Mouse (Mus musculus): ENCODE results near the gene Pcdh17. TPM values are rescaled to one million over a fixed set of nuclear protein-coding genes. Genes with fewer than 3 reads are reported as not detected.

Gene Pcdh17
- polyA plus RNA-seq, 1 experiment from 2014 or later, result 21.8 TPM

GRCm38 (mm10) chr14:84476336-84476735 is 33.0 kb downstream of the Pcdh17 start:
- Histone ChIP-seq H3K4me1 (replicated peaks; ENCODE audit: control insufficient read depth, insufficient read depth, low read length) (no peaks in the 10 kb centered on the region), H3K27ac (ENCODE audit: low read length) (no peak overlapping the region), H3K4me2 (ENCODE audit: low read depth, low read length) (no peak overlapping the region), H3K4me3 (ENCODE audit: low read length) (no peak overlapping the region), H3K27me3 (ENCODE audit: control insufficient read depth, insufficient read depth, low read depth, low read length) (no peaks in the 10 kb centered on the region), H3K9me3 (ENCODE audit: control insufficient read depth, low read length) (no peaks in the 10 kb centered on the region), H3K36me3 (ENCODE audit: control insufficient read depth, insufficient read depth, low read length) (no peaks in the 10 kb centered on the region), H3K9ac (ENCODE audit: low read length) (no peak overlapping the region)
- ATAC-seq (ENCODE audit: low read depth), result no peak
- WGBS, result 86% methylated on average over 8 of the region's 8 CpGs

- no peaks in the 10 kb centered on the region for H3K27me3 ChIP-seq (ENCODE audit: control insufficient read depth, insufficient read depth, low read depth, low read length)
- H3K27ac ChIP-seq (ENCODE audit: low read length), result no peak overlapping the region
- no peak overlapping the region for H3K4me3 ChIP-seq (ENCODE audit: low read length)
- 86% methylated on average over 4 of the region's 4 CpGs for WGBS
- H3K9me3 ChIP-seq (ENCODE audit: control insufficient read depth, low read length), result no peaks in the 10 kb centered on the region
- H3K36me3 ChIP-seq (ENCODE audit: control insufficient read depth, insufficient read depth, low read length), result no peaks in the 10 kb centered on the region
- ATAC-seq (ENCODE audit: low read depth), result no peak
- H3K9ac ChIP-seq (ENCODE audit: low read length), result no peak overlapping the region
- H3K4me2 ChIP-seq (ENCODE audit: low read depth, low read length), result no peak overlapping the region
- H3K4me1 ChIP-seq (replicated peaks; ENCODE audit: control insufficient read depth, insufficient read depth, low read length), result no peaks in the 10 kb centered on the region
Measured at GRCm38 (mm10) chr14:84476906-84477305, 33.5 kb downstream of the Pcdh17 start.

DNA sequence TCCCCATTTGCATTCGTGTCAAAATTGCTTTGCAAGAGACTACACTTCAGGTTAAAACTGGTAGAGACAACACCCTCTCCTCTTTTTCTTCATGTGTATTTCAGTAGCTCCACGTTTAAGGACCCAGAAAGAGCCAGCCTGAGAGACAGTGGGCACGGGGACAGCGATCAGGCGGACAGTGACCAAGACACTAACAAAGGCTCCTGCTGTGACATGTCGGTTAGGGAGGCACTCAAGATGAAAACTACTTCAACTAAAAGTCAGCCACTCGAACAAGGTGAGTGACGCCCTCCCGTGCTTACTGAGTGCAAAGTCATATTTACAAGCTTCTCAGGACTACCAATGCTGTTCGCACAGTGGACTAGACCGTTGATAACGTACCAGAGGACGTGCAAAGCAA is 34.0 kb downstream of the Pcdh17 start:
- no peak for ATAC-seq (ENCODE audit: low read depth)
- H3K9ac ChIP-seq (ENCODE audit: low read length), result no peak overlapping the region
- WGBS, result 64% methylated on average over 13 of the region's 13 CpGs

DNA sequence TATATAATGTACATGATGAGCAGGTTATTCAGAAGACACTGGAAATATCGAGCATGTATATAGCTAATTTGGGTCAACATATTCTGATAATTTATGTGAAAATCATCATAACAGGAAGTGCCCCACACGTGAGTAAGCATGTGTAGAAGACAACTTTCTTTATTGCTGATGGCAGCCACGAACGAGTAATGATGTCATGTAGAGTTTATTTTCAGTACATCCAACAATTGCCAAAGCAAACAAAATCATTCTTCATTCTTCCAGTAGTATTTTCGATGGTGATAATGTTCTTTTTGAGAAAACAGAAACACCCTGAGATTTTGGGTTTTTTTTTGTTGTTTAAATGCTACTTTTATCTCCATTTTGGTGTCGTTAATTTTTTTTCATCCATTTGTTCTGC is 37.2 kb downstream of the Pcdh17 start:
- ATAC-seq (ENCODE audit: low read depth), result no peak
- 45% methylated on average over 6 of the region's 6 CpGs for WGBS
- Histone ChIP-seq H3K36me3 (ENCODE audit: control insufficient read depth, insufficient read depth, low read length) (no peaks in the 10 kb centered on the region), H3K27me3 (ENCODE audit: control insufficient read depth, insufficient read depth, low read depth, low read length) (no peaks in the 10 kb centered on the region), H3K27ac (ENCODE audit: low read length) (no peak overlapping the region), H3K4me2 (ENCODE audit: low read depth, low read length) (no peak overlapping the region), H3K9ac (ENCODE audit: low read length) (no peak overlapping the region), H3K9me3 (ENCODE audit: control insufficient read depth, low read length) (no peaks in the 10 kb centered on the region), H3K4me3 (ENCODE audit: low read length) (no peak overlapping the region), H3K4me1 (replicated peaks; ENCODE audit: control insufficient read depth, insufficient read depth, low read length) (0 out of 2 replicates have a peak, but pooled peaks cover 2% of the 10 kb centered on the region)

More for the DNA sequence above, 34.0 kb downstream of the Pcdh17 start:
- Histone ChIP-seq H3K9me3 (ENCODE audit: control insufficient read depth, low read length) (no peaks in the 10 kb centered on the region), H3K4me1 (replicated peaks; ENCODE audit: control insufficient read depth, insufficient read depth, low read length) (no peaks in the 10 kb centered on the region), H3K4me2 (ENCODE audit: low read depth, low read length) (no peak overlapping the region), H3K36me3 (ENCODE audit: control insufficient read depth, insufficient read depth, low read length) (no peaks in the 10 kb centered on the region), H3K27ac (ENCODE audit: low read length) (no peak overlapping the region), H3K4me3 (ENCODE audit: low read length) (no peak overlapping the region), H3K27me3 (ENCODE audit: control insufficient read depth, insufficient read depth, low read depth, low read length) (no peaks in the 10 kb centered on the region)

GRCm38 (mm10) chr14:84484350-84484749 is 41.0 kb downstream of the Pcdh17 start:
- H3K4me2 ChIP-seq (ENCODE audit: low read depth, low read length), result no peak overlapping the region
- H3K9ac ChIP-seq (ENCODE audit: low read length), result no peak overlapping the region
- no peaks in the 10 kb centered on the region for H3K9me3 ChIP-seq (ENCODE audit: control insufficient read depth, low read length)
- no peak overlapping the region for H3K4me3 ChIP-seq (ENCODE audit: low read length)
- 0 out of 2 replicates have a peak, but pooled peaks cover 2% of the 10 kb centered on the region for H3K4me1 ChIP-seq (replicated peaks; ENCODE audit: control insufficient read depth, insufficient read depth, low read length)
- ATAC-seq (ENCODE audit: low read depth), result no peak
- no peak overlapping the region for H3K27ac ChIP-seq (ENCODE audit: low read length)
- 39% methylated on average over 4 of the region's 4 CpGs for WGBS
- H3K36me3 ChIP-seq (ENCODE audit: control insufficient read depth, insufficient read depth, low read length), result no peaks in the 10 kb centered on the region
- no peaks in the 10 kb centered on the region for H3K27me3 ChIP-seq (ENCODE audit: control insufficient read depth, insufficient read depth, low read depth, low read length)

DNA sequence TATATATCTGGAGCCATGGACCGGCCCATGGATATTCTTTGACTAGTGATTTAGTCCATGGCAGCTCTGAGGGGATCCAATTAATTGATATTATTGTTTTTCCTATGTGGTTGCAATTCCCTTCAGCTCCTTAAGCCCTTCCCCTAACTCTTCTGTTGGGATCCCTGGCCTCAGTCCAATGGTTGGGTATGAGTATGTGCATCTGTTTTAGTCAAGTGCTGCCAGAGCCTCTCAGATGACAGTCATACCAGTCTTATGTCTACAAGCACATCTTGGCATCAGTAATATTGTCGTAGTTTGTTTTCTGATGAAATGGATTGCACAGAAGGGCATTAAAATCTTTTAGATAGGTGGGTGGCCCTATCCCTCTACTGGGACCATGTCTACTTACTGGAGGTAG is 67.6 kb downstream of the Pcdh17 start:
- H3K9me3 ChIP-seq (ENCODE audit: control insufficient read depth, low read length), result no peaks in the 10 kb centered on the region
- no peak for ATAC-seq (ENCODE audit: low read depth)

GRCm38 (mm10) chr14:84532397-84532796 is 89.0 kb downstream of the Pcdh17 start:
- Histone ChIP-seq H3K4me1 (replicated peaks; ENCODE audit: control insufficient read depth, insufficient read depth, low read length) (no peaks in the 10 kb centered on the region), H3K4me3 (ENCODE audit: low read length) (no peak overlapping the region), H3K27ac (ENCODE audit: low read length) (no peak overlapping the region), H3K27me3 (ENCODE audit: control insufficient read depth, insufficient read depth, low read depth, low read length) (no peaks in the 10 kb centered on the region), H3K9ac (ENCODE audit: low read length) (no peak overlapping the region), H3K9me3 (ENCODE audit: control insufficient read depth, low read length) (no peaks in the 10 kb centered on the region), H3K36me3 (ENCODE audit: control insufficient read depth, insufficient read depth, low read length) (no peaks in the 10 kb centered on the region), H3K4me2 (ENCODE audit: low read depth, low read length) (no peak overlapping the region)
- ATAC-seq (ENCODE audit: low read depth), result no peak
- 44% methylated on average over 2 of the region's 2 CpGs for WGBS

More for the DNA sequence above, 67.6 kb downstream of the Pcdh17 start:
- no peak overlapping the region for H3K4me3 ChIP-seq (ENCODE audit: low read length)
- no peaks in the 10 kb centered on the region for H3K27me3 ChIP-seq (ENCODE audit: control insufficient read depth, insufficient read depth, low read depth, low read length)
- no peak overlapping the region for H3K27ac ChIP-seq (ENCODE audit: low read length)
- no peaks in the 10 kb centered on the region for H3K36me3 ChIP-seq (ENCODE audit: control insufficient read depth, insufficient read depth, low read length)
- no peaks in the 10 kb centered on the region for H3K4me1 ChIP-seq (replicated peaks; ENCODE audit: control insufficient read depth, insufficient read depth, low read length)
- H3K4me2 ChIP-seq (ENCODE audit: low read depth, low read length), result no peak overlapping the region
- no peak overlapping the region for H3K9ac ChIP-seq (ENCODE audit: low read length)
- WGBS, result 85% methylated on average over 2 of the region's 2 CpGs

DNA sequence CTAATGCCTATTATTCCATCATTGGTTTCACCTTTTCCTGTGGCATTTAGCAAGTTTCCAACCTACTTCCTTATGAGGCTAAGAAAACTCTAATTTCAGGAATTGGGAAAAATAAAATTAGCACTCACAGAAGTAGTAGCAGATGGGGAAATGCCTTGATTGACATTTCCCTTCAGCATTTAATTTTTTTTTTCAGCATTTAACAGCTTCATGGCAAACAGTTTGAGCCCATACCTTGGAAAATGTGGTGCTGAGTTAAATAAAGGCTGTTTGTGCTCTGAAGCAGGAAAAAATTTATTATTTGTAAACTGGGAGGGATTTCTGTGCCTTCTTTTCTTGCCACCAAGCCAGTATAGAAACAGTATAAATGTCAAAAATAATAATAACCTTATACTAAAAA is 91.9 kb downstream of the Pcdh17 start:
- Histone ChIP-seq H3K9ac (ENCODE audit: low read length) (no peak overlapping the region), H3K27me3 (ENCODE audit: control insufficient read depth, insufficient read depth, low read depth, low read length) (no peaks in the 10 kb centered on the region), H3K9me3 (ENCODE audit: control insufficient read depth, low read length) (no peaks in the 10 kb centered on the region), H3K4me3 (ENCODE audit: low read length) (no peak overlapping the region), H3K4me2 (ENCODE audit: low read depth, low read length) (no peak overlapping the region), H3K27ac (ENCODE audit: low read length) (no peak overlapping the region), H3K36me3 (ENCODE audit: control insufficient read depth, insufficient read depth, low read length) (no peaks in the 10 kb centered on the region), H3K4me1 (replicated peaks; ENCODE audit: control insufficient read depth, insufficient read depth, low read length) (no peaks in the 10 kb centered on the region)
- no peak for ATAC-seq (ENCODE audit: low read depth)

DNA sequence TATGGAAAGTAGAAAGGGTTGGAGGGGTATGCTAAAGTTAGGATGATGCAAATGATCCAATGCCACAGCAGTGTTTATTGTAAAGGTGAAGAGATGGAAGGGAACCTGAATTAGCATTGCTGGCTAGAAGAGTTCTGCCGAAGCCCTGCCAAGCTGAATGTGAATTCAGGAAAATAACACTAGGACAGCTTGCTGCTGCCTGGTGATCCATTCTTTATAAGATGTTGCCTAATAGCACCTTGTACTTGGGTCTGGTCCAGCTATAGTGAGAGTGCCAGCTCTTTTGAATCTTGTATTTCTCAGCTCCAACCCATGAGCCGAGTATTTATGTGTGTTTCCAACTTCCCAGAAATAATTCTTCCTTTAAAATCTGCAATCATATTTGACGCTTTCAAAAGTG is 98.5 kb downstream of the Pcdh17 start:
- Histone ChIP-seq H3K4me2 (ENCODE audit: low read depth, low read length) (no peak overlapping the region), H3K27me3 (ENCODE audit: control insufficient read depth, insufficient read depth, low read depth, low read length) (no peaks in the 10 kb centered on the region), H3K4me1 (replicated peaks; ENCODE audit: control insufficient read depth, insufficient read depth, low read length) (no peaks in the 10 kb centered on the region), H3K27ac (ENCODE audit: low read length) (no peak overlapping the region), H3K9me3 (ENCODE audit: control insufficient read depth, low read length) (no peaks in the 10 kb centered on the region), H3K4me3 (ENCODE audit: low read length) (no peak overlapping the region), H3K36me3 (ENCODE audit: control insufficient read depth, insufficient read depth, low read length) (no peaks in the 10 kb centered on the region), H3K9ac (ENCODE audit: low read length) (no peak overlapping the region)
- 69% methylated on average over 3 of the region's 3 CpGs for WGBS
- ATAC-seq (ENCODE audit: low read depth), result no peak

DNA sequence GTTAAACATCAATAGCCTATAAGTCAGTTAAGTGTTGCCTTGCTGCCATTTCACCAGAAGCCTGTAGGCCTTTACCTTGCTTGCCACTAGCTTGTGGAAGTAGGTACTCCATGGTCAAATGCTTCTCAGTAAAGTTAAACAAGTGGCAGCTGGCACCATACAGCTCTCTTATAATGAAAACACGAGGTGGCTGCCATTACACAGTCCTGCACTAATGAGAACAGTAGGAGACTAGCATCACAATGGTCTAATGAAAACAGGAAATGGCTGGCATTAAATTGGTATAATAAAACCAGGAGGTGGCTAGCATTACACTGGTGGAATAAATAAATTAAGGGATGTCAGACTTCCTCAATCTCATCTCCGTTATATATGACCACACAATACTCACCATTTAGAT is 102.6 kb downstream of the Pcdh17 start:
- no peaks in the 10 kb centered on the region for H3K4me1 ChIP-seq (replicated peaks; ENCODE audit: control insufficient read depth, insufficient read depth, low read length)
- no peaks in the 10 kb centered on the region for H3K36me3 ChIP-seq (ENCODE audit: control insufficient read depth, insufficient read depth, low read length)
- no peak overlapping the region for H3K27ac ChIP-seq (ENCODE audit: low read length)
- WGBS, result 48% methylated on average over 2 of the region's 2 CpGs
- H3K27me3 ChIP-seq (ENCODE audit: control insufficient read depth, insufficient read depth, low read depth, low read length), result no peaks in the 10 kb centered on the region
- no peak for ATAC-seq (ENCODE audit: low read depth)
- H3K4me3 ChIP-seq (ENCODE audit: low read length), result no peak overlapping the region
- no peak overlapping the region for H3K4me2 ChIP-seq (ENCODE audit: low read depth, low read length)
- no peaks in the 10 kb centered on the region for H3K9me3 ChIP-seq (ENCODE audit: control insufficient read depth, low read length)
- no peak overlapping the region for H3K9ac ChIP-seq (ENCODE audit: low read length)
